Mouse (Mus musculus) CD4-positive helper T cell, adult 2 months (primary cell): ENCODE results near the gene Bcor.

Source experiments
- DNase-seq: peaks from one replicate; pipeline ENCODE4 v3.0.0-alpha.2; 2012; ENCODE audit warnings: low read depth, missing footprints, low spot score

Bcor gene

DNA sequence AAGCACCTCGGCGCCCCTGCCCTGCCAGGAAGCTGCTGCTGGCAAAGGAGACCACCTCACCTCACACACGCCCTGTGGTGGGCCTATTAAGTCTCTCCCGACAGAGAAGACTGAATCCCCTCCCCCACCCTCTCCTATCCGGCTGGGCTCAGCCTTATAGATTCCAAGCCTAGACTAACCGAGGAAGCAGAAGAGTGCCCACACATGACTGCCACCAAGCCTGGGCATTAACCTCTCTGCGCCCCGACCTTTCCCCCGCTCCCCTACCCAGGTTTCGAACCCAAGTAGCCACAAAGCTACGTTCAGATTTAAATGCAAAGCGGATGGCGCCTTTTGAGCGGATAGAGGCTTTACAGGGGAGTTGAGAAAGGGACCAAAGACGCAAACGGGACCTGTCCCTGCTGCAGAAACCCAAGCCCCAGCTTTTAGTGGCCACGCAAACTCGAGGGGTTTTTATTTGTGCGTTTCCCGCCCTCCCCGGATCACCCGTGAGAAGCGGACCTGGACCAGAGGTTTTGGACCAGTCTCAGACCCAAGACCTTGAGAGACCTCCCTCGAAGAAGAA, 33.0 kb downstream of the Bcor start:
- peak; percentile 13 for DNase-seq

DNA sequence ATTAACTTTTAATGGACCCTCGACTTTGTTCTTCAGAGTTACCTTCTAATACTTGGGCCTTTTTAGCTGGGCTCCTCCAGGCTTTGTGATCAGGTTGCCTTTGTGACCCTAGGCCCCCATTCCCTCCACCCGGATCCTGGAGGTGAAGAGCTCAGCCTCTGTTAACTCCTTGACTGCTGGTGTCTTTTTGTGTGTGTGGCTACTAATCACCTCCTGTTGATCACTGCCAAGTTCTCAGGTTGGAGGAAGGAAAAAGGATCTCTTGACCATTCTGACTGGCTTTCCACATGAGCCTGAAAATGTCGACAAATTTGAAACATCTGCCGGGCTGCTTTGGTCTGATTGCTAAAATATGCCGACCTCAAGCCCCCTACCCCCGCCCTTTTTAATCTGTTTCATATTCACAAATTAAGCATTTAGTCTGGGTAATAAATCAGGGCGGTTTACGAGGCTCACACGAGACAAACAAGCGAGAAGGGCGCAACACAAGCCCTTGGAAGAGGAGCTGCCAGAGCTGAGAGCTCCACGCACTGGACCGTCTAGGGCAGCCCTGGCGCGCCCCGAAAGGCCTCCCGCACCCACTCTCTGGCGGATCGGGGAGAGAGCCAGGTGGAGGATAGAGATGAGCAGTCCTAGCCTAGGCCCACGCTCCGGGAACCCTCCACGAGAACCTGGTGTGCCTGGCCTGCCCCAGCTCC, 33.6 kb downstream of the Bcor start:
- no peak for DNase-seq

DNA sequence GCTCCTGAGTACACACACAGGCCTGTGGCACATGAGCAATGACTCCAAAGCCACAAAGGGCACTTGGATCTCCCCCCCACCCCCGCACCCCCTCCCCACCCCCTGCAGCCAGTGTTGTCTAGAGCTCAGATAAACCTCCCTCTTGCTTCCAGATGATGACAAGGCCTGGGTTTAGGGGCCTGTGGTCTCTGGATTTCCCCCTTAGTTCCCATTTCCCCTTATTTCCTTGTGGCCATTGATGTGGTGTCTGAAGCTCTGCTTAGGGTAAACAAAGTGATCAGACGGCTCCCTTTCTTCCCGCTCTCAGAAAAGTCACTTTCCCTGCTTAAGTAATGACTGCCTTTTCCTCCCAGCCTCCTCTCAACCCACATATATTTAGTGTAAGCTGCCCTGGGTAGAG, 35.6 kb downstream of the Bcor start:
- DNase-seq = no peak

DNA sequence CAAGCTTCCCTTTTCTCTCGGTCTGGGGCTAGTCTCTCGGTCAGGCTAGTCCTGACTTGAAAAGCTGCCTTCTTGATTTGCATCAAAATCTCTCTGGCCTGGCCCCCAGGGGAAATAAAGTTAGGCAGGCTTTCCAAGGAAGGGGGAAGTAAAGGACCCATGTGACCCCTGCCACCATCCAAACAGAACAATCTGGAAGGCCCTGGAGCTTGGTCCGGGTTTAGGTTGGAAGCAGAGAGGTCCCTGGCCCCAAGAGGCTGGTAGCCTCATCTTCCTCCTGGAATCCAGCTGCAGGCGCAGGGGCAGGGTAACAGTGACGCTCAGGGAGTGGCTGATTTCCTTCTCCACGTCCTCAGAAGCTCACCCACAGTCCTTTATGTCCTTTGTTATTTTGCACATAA, 36.5 kb downstream of the Bcor start:
- DNase-seq = no peak

DNA sequence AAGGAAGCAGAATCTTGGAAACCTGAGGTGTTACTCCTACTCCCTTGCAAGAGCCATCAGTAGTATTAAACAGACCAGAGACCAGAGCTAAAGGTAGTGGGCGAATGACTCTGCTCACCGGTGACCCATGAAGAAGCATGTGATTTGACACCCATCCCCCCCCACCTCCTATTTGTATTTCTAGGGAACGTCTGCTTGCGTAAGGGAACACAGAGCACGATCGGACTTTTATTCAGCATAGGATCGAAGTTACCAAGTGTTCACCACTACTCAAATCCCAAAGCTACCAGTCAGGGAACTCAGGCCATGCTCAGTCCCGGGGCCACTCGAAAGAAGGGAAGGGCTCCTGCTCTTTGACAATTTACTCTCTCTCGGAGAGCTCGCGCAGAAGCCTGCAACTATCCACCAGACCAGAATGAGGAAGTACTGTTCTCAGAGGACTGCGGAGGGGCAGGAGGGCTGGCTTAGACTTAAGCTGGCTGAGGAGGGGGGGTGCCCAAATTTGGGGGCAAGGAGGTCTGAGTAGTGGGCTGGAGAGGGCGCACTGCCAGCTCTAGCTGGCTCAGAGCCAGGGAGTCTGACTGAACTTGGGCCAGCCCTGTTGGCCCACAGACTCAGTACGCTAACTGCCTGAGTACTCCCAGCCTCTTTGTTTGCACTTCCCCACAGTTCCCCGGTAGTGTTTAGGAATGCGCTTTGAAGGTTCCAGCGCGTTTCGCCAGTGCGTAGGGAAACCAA, 37.4 kb downstream of the Bcor start:
- no peak for DNase-seq

DNA sequence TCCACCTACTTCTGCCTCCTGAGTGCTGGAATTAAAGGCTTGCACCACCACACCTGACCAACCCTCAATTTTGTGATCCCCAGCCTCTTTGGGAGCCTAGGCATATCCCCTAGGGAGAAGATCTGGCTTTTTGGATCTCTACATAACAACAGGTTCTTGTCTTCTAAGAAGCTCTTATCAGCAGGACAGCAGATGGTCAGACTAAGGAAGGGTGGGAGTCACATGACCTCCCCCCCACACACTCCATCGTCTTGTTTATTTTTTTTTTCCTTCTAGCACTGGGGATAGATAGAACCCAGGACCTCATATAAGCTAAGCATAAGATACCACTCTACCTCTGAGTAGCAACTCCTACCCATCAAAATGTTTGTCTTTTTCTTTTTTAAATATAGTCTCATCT, 40.7 kb downstream of the Bcor start:
- DNase-seq = no peak

DNA sequence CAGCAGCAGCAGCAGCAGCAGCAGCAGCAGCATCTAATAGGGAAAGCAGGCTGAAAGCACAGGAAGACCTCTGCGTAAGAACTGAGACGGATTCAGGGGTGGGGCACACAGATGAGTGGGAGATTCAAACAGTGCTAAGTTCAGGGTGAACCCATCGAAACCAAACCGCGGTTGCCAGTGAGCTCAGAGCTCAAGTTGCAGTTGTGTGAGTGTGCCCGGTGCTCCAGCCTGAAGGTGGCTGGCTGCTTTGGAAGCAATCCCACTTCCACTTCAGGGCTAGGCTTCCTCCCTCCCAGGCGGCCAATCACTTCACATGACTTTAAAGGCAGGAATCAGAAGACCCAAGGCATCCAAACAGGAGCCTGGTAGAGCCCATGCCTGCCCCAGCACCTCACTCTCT, 44.0 kb downstream of the Bcor start:
- peak; percentile 40 for DNase-seq

DNA sequence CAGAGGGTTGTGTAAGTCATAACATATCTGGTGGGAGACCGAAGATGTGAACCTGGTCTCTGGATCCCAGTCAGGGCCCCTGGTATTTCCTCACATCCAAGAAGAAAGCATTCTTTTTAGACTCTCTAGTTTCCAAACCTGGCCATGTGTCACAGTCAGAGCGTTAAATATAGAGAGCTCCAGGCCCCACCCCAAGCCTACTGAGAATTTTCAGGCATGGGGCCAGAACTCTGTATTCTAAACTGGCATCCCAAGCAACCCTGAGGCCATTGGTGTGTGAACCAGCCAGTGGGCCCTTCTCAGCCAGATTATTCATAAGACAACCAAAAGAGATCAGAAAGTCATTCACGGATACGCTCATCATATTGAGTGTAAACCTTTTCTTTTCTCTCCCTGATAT, 48.0 kb downstream of the Bcor start:
- DNase-seq = no peak

DNA sequence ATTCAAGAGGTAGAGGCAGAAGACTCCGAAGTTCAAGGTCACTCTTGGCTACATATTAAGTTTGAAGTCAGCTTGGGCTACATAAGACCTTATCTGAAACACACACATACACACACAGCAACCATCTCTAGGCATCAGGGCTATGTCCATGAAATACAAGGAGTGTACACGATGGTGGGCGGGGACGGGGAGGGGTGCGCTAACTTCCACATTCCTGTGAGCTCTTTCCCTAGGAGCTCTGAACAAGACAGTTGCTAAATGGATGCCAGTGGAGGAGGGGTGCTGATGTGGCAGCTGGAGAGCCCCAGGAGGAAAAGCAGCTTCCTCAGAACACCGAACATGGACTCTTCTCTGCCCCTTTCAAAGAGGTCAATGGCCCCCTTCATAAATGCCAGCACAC, 49.6 kb downstream of the Bcor start:
- DNase-seq = no peak

DNA sequence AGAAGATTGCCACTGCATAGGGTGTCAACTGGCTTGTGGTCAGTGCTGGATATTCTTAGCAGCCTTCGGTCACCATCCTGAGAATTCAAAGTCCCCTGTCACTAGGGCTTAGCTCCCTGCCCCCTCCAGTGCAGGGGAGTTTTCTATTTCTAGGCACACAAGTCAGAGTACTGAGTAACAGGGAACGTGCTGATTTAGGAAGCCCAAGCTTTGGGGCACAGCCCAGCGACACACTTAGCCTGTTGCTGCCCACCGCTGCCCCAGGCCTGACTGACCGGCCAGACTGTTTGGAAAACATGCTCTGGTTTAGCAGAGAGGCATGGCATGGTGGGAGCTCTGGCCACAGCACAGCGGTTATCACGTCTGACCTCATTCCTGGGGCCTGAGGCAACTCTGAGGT, 54.8 kb downstream of the Bcor start:
- no peak for DNase-seq

DNA sequence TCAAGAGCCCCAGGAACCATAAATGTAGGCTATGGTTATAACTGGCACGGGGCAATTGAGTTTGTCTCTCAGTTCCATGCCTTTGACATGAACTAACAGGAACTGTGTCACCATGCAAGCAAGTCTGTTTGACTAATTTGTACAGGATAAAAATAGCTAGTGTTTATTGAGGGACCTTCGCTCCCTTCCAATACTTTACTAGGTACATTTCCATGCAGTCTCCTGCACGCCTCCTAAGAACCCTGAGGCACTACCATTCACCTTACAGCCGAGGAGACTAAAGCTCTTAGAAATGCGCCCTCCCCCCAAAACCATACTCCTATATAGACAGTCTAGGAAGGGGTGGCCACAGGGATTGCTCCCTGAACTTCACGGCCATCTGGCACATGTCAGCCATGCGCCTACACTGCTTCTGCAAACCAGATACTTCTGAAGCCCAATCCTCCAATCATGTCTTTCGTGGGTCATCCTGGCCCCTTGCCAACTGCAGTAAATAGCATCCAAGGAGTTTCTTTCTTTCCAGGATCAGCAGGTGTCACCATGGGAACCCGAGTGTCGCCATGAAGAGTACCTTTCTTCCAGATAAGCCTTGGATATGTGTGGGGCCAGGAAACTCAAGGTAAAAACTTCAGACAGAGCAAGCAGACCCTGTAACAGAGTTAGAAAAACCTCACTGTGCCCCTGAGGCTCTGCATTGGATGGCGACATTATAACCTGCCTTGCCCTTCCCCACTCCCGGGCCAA, 63.2 kb downstream of the Bcor start:
- no peak for DNase-seq

DNA sequence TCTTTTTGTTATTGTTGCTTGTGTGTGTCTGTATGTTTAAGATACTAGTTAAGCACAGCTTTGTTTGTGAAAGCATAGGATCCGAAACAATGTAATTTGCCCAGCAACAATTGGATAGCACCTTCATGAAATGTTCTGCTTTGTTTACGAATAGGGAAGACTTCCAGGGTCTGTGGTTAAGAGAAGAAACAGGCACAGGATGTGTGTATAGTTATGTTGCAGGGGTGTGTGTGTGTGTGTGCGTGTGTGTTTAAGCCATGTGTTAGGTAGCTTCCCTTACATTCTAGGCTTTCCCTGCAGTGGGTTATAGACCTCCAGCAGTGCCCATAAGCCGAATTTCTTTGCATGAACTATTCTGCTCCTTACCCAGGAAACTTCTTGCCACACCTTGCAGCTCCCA, 66.8 kb downstream of the Bcor start:
- peak; percentile 28 for DNase-seq

DNA sequence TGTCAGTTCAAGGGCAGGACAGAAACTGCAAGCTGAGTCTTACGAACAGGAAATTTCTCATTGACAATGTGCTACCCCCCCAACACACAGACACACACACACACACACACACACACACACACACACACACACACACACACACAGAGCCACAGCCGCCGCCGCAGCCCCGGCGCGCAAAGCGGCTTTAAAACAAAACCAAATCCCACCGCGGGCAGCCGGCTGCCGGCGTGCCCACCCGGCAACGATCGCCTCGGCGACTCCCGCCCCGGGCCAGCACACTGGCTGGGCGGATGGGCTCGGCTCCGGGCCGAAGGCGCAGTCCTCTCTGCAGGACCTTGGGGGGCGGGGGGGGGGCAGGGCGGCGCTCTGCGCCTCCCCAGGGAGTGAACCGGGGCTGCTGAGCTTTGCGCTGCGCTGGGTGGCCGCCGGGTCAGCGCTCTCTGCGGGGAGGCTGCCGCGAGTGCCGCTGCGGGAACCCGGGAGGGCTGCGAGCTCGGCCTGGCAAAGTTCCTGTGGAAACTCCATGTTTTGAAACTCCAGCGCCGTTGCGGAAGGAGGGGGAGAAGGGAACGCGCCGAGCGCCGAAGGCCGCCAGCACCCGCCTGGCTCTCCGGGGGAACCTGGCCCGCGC, 68.6 kb downstream of the Bcor start:
- DNase-seq = no peak

DNA sequence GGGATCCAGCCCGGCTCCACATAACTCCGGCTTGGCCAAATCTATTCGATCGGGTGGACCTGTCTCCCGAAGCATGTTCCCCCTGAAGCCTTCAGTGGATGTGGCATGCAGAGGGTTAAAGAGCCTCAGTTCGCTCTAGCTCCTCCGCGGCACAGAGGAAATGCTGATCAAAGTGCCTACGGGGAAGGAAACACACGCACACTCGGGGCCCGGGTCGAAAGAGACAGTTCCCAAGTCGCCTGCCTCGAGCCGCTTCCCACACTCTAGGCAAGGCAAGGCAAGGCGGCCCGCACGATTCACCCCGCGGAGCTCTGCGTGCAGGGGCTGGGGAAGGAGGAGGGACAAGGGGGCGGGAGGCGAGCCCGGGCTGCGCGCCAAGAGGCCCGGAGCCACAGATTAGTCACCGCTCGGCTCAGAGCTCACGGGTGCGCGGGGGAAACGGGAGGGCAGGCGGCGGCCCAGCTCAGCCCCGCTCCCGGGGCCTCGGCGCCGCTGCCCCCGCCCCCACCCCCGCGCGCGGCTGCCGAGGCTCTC, 69.2 kb downstream of the Bcor start:
- peak; percentile 78 for DNase-seq

DNA sequence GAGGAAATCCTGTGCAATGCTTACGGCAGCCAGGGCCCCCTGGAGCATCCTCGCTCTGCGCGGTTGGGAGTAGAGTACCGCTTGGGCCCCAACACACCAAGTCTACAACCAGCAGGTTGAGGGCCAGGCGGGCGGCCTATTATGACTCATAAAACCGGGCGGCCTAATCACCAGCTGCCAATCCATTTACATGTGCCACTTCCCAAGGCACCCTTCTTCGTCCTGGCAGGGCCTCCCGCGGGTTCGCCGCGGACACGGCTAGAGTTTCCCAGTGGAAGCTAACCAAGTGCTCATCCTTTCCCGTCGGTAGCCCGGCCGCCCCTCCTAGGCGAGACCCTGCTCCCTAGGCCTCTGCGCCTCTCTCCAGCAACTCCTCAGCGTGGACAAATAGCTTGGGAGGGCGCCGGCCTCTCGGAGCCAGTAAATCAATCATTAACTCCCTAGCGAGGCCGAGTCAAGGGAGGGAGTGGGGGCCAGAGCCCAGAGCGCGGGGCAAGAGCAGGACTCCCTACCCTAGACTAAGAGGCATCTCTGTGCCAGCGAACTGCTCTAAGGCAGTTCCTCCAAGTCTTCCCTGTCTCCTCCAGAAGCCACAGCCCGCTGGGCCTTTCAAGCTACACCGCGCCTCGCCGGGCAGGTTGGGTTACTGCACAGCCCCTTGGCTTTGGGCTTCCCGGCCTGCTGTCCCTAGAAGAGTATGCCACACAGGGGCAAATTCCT, 69.8 kb downstream of the Bcor start:
- no peak for DNase-seq

DNA sequence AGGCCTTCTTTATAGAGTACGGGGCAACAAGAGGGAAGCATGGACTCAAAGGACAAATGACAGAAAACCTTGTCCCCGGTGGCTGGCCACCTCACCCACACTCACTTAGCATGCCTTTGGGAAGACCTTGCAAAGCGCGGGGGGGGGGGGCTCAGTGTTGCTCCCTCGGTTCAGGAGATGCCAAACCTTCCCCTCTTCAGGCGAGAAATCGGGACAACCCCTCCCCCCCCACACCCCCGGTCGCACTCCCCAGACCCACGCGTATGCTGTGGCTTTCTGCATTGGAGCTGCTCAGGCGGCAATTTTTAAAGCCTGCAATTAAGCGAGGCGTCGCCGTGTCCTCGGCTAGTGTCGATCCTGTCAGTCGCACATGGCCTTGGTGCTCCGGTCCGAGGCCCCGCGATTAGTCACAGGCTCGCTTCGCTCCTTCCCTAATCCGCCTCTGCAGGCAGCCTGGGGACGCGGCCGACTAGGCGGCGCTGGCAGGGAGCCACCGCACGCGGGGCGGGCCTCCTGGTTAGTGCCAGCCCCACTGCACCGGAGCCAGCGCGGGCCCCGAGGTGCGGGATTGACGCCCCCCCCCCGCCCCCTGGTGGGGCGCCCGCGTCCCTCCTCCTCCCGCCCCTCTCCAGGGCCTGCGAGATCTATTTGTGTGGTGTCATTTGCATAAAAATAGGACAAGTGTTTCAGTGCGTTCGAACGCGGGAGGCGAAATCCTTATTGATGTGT, 70.6 kb downstream of the Bcor start:
- DNase-seq = peak; percentile 66

DNA sequence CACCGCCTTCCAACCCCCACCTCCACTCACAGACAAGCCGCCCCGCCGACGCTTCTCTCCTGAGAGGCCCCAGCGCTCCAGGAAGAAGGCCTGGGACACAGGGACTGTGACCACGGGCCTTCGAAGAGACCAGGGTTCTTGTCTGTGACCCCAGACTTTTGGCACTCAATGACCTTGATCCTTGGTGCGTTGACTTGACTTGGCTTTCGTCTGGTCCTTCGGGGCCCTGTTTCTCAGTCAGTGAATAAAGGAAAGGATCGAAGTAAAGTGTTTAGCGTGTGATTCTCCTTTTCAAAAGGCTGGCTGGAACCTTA, 71.2 kb downstream of the Bcor start:
- DNase-seq = no peak

DNA sequence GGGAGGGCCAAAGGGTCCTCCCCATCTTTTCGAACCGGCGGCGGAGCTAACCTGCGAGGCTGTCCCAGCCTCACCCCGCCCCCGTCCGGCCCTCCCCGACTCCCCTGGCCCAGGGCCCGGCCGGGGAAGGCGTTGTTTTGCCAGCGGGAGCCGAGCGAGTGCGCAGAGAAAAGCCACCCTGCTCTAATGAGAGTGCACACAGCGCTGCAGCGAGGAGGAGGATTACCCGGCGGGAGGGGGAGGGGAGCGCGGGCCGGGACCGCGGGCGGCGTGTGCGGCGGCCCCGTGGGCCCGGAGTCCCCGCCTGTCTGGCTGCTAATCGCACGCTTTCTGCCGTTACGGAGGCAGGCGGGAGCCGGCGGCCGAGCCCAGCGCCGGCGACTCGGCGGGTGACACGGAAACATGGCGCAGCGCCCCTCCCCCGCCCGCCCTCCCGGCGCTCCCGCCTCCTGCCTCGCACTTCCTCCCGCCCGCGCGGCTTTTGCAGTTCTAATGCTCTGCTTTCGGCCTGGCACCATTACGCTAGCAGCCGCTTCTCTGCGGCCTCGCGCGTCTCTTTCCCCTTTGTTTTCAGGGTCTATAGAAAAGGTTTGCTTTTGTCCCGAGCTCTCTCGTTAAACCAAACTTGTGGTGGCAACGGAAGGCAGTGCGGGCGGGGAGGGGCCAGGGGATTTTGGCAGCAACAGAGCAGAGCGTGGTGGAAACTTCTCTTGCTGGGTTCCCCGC, 71.7 kb downstream of the Bcor start:
- peak; percentile 89 for DNase-seq

DNA sequence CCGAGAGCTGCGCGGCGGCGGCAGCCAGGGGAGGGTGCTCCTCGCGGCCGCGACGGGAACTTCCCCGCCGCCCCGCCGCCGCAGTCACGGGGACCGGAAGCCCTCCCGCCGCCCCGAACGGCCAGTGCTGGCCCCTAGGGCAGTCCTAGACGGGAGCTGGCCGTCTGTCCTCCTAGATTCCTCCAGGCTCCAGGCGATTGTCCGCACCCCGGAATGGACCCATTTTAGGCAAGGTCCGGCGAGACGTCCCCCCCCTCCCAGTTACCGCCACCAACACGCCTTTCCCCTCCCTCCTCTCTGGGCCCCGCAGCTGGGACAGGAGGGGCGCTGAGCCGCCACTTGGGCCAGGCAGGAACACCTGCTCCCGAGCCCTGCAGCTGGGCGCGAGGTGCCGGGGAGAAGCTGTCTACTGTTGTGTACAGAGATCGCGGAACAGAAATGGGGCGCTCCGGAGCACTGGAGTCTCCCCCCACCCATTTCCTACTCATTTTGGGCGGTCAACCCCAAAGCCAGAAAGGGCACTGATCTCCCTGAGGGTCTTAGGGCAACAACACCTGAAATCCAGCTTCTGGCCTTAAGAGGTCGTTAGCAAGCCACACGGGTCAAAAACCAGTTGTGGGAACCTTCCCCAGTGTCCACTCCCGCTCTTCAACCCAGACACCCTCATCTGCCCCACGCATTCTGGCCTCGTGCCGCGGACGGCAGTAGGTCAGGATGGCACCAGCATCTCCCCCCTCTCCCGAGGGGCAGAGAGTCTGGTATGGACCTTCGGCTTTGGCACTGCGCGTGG, 72.4 kb downstream of the Bcor start:
- DNase-seq = peak; percentile 78
